Mouse (Mus musculus) MEL-GATA-1-ER (cell line): Measurements from ENCODE around the gene Tmem184b.

Experiments
- DNase-seq: peaks from one replicate; pipeline ENCODE4 v3.0.0-alpha.2; 2012; ENCODE audit warnings: low read depth; ENCODE audit errors: extremely low read depth

Gene Tmem184b

DNA sequence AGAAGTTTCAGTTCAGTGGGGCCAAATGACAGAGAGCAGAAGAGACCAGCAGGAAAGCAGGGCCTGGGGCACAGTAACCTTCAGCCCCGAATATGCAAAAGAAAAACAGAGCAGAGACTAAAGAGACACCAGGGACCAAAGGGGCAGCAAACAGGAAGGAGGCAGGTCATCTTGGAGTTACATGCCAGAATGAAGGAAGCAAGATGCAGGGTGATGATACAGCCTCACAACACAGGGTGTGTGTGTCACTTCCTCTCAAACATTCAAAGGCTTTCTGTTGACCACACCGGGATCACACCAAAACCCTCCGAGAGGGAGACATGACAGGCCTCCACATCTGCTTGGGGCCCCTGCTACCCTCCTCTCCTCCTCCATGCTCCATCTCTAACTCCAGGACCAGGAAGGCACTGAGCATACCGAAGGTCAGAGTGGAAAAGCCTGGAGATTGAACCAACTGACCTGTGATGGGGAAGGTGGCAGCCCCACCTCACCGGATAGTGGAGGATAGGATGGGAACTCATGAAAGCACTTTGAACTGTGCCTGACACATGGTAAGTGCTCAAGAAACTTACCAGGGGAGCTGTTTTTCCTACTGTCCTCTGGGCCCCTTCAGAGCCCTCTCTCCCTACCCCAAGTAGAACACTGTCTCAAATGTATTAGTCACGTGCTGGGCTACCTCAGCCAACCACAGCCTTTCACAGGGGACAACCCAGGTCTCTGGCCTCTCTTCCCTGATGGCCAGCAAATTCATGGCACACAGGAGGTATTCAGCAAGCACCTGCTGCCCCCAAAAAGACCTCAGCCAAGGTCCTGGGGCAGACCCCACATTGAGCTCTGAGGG lies 3.0 kb downstream of the Tmem184b start:
- DNase-seq = peak; percentile 29

- DNase-seq = no peak
Observed at GRCm38 (mm10) chr15:79399231-79400052, 3.9 kb downstream of the Tmem184b start.

GRCm38 (mm10) chr15:79396736-79397135 lies 6.6 kb downstream of the Tmem184b start:
- no peak for DNase-seq

DNA sequence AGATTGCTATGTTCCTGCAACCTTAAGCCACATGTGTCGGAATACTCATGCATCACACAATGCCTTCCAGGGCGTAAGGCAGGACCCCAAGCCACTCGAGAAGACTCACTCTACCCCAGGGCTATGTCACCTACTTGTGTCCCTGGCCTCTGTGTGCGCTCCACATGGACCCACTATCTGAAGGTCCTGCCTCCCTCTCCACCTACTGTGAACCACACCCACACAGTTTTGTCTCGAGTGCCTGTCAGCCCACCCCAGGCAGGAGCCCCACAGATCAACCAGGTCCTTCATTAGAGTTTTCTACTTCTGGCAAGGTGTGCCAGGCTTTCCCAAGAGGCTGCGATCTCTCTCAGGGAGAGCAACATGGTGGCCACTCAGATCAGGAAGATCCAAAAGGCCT lies 8.1 kb downstream of the Tmem184b start:
- no peak for DNase-seq

DNA sequence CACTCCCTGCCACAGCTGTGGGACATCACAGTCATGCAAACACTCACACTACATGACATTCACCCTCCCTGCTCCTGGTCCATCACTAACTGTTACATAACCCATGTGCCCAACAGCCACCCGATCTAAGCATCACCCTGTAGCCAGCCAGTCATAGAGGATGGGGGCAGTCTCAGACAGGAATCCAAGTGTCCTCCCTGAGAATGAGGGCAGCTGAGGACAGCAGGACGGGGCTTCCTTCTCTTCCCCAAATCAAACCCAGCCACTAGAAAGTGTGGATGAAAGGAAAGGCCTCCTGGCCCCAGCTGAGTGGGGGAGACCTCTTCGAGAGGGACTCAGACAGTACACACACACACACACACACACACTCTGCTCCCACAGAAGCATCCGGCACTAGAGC lies 8.5 kb downstream of the Tmem184b start:
- no peak for DNase-seq

- DNase-seq = no peak
Observed at GRCm38 (mm10) chr15:79393101-79393500, 10.3 kb downstream of the Tmem184b start.

GRCm38 (mm10) chr15:79392527-79392926 lies 10.8 kb downstream of the Tmem184b start:
- DNase-seq = no peak

DNA sequence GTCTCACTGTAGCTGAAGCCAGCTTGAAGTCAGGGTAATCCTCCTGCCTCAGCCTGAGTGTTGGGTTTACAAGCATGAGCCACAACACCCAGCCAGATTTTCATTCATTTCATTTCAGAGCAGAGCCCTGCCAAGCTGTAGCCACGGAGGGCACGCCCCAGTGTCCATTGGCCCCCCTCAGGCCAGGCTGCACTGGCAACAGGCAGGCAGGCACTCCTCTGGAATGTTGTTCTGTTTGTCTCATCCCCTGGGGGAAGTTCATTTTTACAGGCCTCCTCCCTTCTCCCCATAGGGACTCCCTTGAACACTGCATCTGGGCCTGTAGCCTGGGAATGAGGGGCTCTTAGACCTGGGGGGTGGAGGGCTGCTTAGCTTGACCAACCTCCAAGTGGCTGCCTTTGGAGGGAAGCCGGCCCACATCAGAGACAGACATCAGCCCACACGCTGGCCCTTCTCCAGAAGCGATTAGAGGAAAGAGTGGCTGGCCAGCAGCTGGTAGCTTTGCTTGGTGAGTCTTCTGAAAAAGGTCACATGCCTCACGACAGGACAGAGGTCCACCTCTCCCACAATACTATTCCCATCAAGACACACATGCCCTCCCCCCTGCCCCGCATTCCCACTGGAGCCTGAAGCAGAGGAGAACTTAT lies 11.8 kb downstream of the Tmem184b start:
- DNase-seq = no peak

DNA sequence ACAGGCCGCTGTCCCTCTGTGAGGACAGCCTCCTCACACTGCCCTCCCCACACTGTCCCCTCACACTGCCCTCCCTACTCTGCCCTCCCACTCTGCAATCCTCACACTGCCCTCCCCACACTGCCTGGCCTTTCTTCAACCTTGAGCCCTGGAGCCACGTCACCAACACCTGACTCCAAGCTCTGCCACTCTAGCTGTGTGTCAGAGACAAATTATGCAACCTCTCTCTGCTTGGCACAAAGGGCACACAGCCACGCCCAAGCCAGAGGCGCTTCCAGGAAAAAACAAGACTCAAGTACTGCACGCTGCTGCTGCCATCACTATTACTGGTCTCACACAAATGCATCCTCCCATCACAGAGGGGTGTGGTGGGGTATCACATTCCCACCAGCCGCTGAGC lies 12.9 kb downstream of the Tmem184b start:
- no peak for DNase-seq

DNA sequence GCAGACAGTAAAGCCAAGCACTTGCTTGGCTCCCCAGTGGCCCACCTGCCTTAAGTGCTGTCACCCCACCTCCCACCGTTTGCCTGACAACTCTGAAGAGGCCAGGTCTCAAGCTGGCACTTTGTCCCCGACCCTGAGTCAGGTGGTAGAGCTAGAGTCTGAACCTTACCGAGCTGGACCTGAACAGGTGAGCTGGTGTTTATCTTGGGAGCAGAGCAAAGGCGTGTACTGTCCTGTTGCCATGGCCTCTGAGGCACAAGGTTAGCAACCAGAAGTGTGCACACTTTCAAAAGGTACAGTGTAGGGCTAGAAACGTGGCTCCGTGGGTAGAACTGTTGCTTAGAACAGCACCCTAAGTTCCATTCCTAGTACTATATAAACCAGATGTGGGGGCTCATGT lies 15.2 kb downstream of the Tmem184b start:
- no peak for DNase-seq

- no peak for DNase-seq
Observed at GRCm38 (mm10) chr15:79387611-79388010, 15.8 kb downstream of the Tmem184b start.

- no peak for DNase-seq
Observed at GRCm38 (mm10) chr15:79387081-79387480, 16.3 kb downstream of the Tmem184b start.

DNA sequence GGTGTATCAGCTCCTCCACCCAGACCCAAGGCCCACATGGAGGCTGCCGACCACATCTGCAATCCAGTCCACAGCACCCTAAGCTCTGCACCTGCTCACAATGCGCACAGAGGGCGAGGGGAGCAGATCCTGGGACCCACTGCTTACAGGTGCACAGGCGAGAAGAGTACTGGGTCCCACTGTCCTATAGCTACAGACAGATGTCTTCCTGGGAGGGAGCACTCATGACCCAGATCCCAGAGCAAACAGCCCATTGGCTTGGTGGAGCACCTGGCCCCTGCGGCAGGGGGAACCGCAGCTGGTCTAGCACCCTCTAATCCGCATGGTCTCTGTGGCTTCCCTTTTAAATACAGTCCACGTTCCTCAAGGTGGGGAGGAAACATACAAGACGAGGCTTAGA lies 21.7 kb downstream of the Tmem184b start:
- DNase-seq = no peak

GRCm38 (mm10) chr15:79380468-79381444 lies 22.6 kb downstream of the Tmem184b start:
- no peak for DNase-seq

DNA sequence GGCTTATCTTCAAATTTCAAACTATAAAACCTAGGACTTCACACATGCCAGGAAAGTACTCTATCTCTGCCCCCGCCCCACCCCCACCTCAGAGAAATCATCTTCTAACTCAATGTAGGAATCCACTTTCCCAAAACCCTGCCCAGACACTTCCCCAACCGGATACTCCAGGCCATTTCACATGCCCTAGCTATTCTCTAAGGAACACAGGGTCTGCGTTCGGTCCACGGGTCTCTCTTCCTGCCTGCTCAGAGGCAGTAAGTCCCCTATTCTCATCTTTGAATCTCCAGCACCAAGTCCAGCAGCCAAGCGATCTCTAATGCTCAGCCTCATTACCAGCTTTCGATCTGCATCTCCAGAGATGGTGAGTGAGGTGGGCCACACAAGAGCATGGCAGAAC lies 23.7 kb downstream of the Tmem184b start:
- DNase-seq = no peak

- no peak for DNase-seq
Observed at GRCm38 (mm10) chr15:79378608-79379007, 24.8 kb downstream of the Tmem184b start.

DNA sequence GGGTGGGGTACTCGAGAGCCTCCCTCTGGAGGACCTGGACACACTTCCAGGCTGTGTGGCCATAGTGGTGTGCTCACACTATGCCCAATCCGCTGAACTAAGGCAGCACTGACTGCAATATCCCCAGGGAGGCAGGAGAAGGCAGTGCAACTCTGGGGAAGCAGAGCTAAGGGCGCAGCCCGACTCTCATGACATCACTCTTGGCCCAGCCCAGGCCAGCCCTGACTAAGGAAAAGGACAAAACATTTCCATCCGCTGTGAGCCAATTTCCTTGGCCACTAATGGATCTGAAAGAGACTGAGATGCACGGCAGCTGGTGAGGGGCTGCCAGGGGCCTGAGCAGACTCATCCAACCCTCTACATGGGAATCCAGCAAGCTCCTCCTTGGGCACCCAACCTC lies 25.7 kb downstream of the Tmem184b start:
- no peak for DNase-seq

DNA sequence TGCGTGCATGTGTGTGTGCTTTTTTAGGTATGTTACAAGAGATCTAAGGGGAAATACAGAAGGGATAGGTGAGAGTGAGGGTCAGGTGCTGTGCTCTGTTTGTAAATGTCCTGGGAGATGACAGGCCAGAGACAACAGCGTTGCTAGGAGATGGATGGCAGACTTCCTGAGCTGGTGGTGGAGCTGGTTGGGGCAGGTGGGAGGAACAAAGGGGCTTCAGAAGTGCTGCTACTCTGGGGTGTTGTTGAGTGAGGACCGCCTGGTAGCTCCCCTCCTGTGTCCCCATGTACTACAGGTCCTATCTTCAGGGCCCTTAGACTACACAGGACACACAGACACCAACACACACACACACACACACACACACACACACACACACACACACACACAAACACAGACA lies 28.6 kb downstream of the Tmem184b start:
- DNase-seq = no peak

GRCm38 (mm10) chr15:79370281-79370843 lies 33.0 kb downstream of the Tmem184b start:
- no peak for DNase-seq

GRCm38 (mm10) chr15:79369452-79370280 lies 33.7 kb downstream of the Tmem184b start:
- DNase-seq = no peak
